Mouse (Mus musculus) granulocyte monocyte progenitor cell, adult 5-6 weeks (primary cell): ENCODE data around the gene Gfy. TPM values are rescaled to one million over a fixed set of nuclear protein-coding genes. Genes with fewer than 3 reads are reported as not detected.
"Not testable (repeated sequence)": the region's sequence is repeated elsewhere in the genome, so short reads cannot be mapped to it uniquely, and the experiment has no call there.

Experiments
- ATAC-seq: replicated peaks from 2 replicates; pipeline ENCODE4 v1.8.0; 2016; ENCODE audit warnings: mild to moderate bottlenecking, moderate TSS enrichment, inconsistent platforms; ENCODE audit not compliant: poor library complexity, severe bottlenecking
- total RNA-seq, 2 experiments: library from RNA; stranded (forward) in 1 of 2; stranded (reverse) in 1 of 2; fragments of 200-712, 200-1000 nt in 1 of 2; fragments of >200 nt in 1 of 2; fragmentation: Nextera tagmentation in 1 of 2; gene quantifications; 2 replicates each; pipeline ENCODE4 v1.2.3; 2014 to 2017

The Gfy gene
- total RNA-seq, 2 experiments from 2014 or later = not detected

GRCm38 (mm10) chr7:45153052-45153451 lies 26.3 kb downstream of the Gfy start:
- not testable (repeated sequence) for ATAC-seq

- no peak for ATAC-seq
These were observed 28.1 kb downstream of the Gfy start for GRCm38 (mm10) chr7:45151303-45151702.

- ATAC-seq = 0 out of 2 replicates have a peak, but pooled peaks have one; percentile 17
These were observed 29.0 kb downstream of the Gfy start for GRCm38 (mm10) chr7:45150321-45150720.

GRCm38 (mm10) chr7:45149545-45149944 lies 29.8 kb downstream of the Gfy start:
- ATAC-seq = no peak

- no peak for ATAC-seq
These were observed 30.8 kb downstream of the Gfy start for GRCm38 (mm10) chr7:45148534-45149098.

GRCm38 (mm10) chr7:45147899-45148298 lies 31.5 kb downstream of the Gfy start:
- ATAC-seq = no peak

GRCm38 (mm10) chr7:45147267-45147666 lies 32.1 kb downstream of the Gfy start:
- no peak for ATAC-seq

- no peak for ATAC-seq
These were observed 33.9 kb downstream of the Gfy start for GRCm38 (mm10) chr7:45145460-45145859.

GRCm38 (mm10) chr7:45144368-45145174 lies 34.8 kb downstream of the Gfy start:
- no peak for ATAC-seq

GRCm38 (mm10) chr7:45141914-45142313 lies 37.5 kb downstream of the Gfy start:
- ATAC-seq = no peak

GRCm38 (mm10) chr7:45141319-45141718 lies 38.0 kb downstream of the Gfy start:
- no peak for ATAC-seq

GRCm38 (mm10) chr7:45139904-45140723 lies 39.3 kb downstream of the Gfy start:
- no peak for ATAC-seq

GRCm38 (mm10) chr7:45138403-45138802 lies 41.0 kb downstream of the Gfy start:
- no peak for ATAC-seq

- ATAC-seq = peak; percentile 26
These were observed 42.0 kb downstream of the Gfy start for GRCm38 (mm10) chr7:45137171-45138006.

- ATAC-seq = peak; percentile 80
These were observed 43.3 kb downstream of the Gfy start, which contains the start of the genes Gm45713 and Flt3l for GRCm38 (mm10) chr7:45135993-45136567. Gene Gm45713, minus strand, starts transcription at chr7:45136231. Gene Flt3l, minus strand, starts transcription at chr7:45136432.

- ATAC-seq = no peak
These were observed 44.0 kb downstream of the Gfy start for GRCm38 (mm10) chr7:45135370-45135769.

GRCm38 (mm10) chr7:45134544-45135026 lies 44.8 kb downstream of the Gfy start:
- ATAC-seq = peak; percentile 38

GRCm38 (mm10) chr7:45133446-45134159 lies 45.8 kb downstream of the Gfy start:
- no peak for ATAC-seq

GRCm38 (mm10) chr7:45131850-45132249 lies 47.5 kb downstream of the Gfy start:
- ATAC-seq = no peak
